Mouse (Mus musculus) G1E (cell line): ENCODE results near the gene Brinp3.

Source experiments
- CTCF ChIP-seq: IDR thresholded peaks from 2 replicates; pipeline ENCODE4 v1.5.1; 2012; ENCODE audit warnings: low read depth, low read length, inconsistent platforms, mixed read lengths
- GATA2 ChIP-seq: IDR thresholded peaks from 2 replicates; pipeline ENCODE4 v1.6.1; 2012; ENCODE audit warnings: low read depth, low read length, inconsistent platforms, borderline replicate concordance
- POLR2AphosphoS5 ChIP-seq: IDR thresholded peaks from 2 replicates; pipeline ENCODE4 v1.6.1; 2012; ENCODE audit warnings: low read depth, low read length, inconsistent platforms; ENCODE audit not compliant: insufficient replicate concordance

GRCm38 (mm10) chr1:146494221-146494620 is 339 bp upstream of the Brinp3 start:
- TF ChIP-seq CTCF (no peak), GATA2 (no peak), POLR2AphosphoS5 (no peak)
